Mouse (Mus musculus) myocyte (in vitro differentiated cells): ENCODE data around the gene Rad17.

Source experiments
- POLR2A ChIP-seq: IDR thresholded peaks from one replicate; pipeline ENCODE4 v1.6.1; 2011; ENCODE audit warnings: low read depth, mild to moderate bottlenecking, control low read depth, moderate library complexity; ENCODE audit not compliant: insufficient read length
- TCF3 ChIP-seq: IDR thresholded peaks from one replicate; pipeline ENCODE4 v1.6.1; 2011; ENCODE audit warnings: low read depth, control low read depth; ENCODE audit not compliant: insufficient read length

DNA sequence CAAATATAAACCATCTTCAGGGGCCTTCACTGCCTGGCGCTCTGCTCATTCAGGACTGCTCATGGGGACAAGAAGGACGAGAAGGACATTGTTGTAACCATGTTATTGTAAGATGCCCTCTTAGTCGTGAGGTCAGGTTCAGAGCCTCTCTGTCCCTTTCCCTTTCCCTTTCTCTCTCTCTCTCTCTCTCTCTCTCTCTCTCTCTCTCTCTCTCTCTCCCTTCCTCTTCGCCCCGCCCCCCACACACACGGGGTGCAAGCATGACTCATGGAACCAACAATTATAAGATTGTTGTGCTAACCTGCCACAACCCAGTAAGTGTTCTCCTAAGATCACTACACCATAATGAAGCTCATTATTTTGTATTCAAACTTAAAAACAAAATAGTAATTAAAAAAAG lies 68.7 kb downstream of the Rad17 start:
- TF ChIP-seq POLR2A (no peak), TCF3 (no peak)
